Mouse (Mus musculus) kidney, adult 8-10 months (tissue): Measurements from ENCODE around the gene Kdm2b.

Source experiments
- DNase-seq, 2 experiments: peaks; one replicate each; pipeline ENCODE4 v3.0.0; 2022

Gene Kdm2b

DNA sequence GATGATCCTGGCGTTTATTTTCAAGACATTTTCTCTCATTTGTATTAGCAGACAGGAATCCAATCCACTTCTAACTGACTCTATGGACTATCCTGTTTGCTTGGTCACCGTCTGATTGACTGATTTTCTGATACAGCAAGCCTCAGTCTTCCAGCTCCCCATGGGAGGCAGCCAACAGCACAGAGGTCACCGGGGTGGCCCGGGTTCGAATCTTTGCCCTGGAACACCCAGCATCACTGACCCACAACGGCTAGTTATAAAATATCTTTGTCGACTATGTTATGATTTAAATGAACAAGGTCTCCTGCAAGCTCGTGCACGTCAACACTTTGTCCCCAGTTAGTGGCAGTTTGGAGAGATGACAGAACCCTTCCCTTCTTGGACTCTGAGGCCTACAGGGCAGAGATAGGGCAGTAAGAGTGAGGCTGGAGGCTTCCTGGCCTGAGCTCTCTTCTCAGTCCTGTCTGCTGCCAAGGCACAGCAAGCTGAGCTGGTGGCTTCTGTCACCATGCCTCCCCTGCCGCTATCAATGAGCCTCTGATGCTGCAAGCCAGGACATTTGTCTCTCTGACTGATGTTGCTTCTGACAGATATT lies 65.7 kb downstream of the Kdm2b start:
- DNase-seq = peak in 1 of 2 experiments; percentile 52

- no peak for DNase-seq
Observed at GRCm38 (mm10) chr5:122921941-122922340, 67.7 kb downstream of the Kdm2b start.

DNA sequence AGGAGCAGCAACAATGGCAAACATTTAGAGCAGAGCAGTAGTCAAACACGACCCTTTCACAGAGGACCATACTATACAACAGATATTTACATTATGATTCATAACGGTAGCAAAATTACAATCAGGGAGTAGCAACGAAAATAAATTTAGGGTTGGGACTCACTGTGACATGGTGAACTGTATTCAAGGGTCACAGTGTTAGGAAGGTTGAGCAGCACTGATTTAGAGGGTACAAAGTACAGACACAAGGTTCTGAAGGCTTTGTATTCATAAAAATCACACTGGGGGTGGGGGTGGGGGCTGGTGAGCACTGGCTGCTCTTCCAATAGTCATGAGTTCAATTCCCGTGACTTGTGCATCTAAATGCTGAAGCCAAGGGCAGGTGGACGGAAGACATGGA lies 69.1 kb downstream of the Kdm2b start:
- DNase-seq = no peak

- DNase-seq = no peak
Observed at GRCm38 (mm10) chr5:122917982-122918711, 71.5 kb downstream of the Kdm2b start.

DNA sequence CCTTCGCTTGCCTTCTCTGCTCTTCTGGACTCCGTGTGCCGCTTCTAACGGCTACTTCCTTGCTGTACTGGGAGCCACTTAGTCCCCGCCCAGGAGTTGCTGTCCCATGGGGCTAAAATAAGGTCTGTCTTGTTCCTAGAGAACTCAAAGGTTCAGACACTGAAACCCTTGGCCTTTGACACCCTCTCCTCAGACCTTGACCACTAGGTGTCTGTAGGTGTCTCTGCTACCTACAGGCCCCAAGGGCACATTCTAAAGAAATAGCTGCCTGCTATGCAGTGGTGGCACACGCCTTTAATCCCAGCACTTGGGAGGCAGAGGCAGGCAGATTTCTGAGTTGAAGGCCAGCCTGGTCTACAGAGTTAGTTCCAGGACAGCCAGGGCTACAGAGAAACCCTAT lies 73.5 kb downstream of the Kdm2b start:
- DNase-seq = no peak

DNA sequence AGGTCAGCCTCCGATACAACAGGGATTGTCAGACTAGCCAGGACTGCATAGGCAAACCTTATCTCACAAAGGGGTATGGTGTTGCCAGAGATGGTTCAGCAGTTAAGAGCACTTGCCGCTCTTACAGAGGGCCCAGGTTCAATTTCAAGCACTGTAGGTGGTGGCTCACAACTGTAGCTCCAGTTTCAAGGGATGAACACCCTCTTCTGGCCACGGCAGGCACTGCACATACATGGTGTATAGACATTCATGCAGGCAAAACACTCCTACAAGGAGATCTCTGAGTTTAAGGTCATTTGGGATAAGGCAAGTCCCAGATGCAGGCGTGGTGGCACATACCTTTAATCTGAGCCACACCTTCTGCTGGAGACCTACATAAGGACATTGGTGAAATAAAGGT lies 76.8 kb downstream of the Kdm2b start:
- no peak for DNase-seq

DNA sequence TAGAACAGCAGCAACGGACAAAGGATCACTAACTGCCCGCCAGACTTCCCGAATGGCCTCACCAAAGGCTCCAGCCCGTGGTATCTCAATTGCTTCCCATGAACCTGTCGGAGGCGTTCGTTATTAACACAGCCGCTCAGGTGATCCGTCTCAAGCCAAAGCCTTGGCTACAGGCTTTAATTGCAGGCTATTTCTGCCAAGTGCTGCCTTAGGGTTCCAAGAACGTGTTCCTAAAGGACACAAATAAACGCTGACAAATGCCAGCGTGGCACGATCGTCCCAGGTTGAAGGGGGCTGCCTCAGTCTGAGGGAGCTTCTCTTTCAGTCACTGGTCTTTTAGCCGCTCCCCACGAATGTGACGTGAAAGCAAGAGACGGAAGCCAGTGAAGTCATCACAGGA lies 80.1 kb downstream of the Kdm2b start:
- DNase-seq = no peak

- no peak for DNase-seq
Observed at GRCm38 (mm10) chr5:122908001-122908400, 81.6 kb downstream of the Kdm2b start.

DNA sequence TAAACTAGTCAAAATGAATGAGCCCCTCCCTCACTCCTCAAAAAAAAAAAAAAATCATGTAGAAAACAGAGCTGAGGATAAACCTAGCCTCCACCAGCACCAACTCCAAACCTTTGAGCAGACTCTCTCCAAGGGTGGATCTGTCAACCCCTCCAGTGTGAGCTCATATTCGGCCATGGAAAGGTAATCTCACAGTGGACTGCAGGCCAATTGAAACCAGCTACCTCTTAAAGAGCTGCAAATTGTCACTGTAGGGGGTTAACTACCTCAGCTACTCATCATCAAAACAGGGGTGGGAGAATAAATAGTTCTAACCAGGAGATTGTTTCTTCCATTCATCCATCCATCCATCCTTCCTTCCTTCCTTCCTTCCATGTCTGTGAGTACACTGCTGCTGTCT lies 82.4 kb downstream of the Kdm2b start:
- no peak for DNase-seq

DNA sequence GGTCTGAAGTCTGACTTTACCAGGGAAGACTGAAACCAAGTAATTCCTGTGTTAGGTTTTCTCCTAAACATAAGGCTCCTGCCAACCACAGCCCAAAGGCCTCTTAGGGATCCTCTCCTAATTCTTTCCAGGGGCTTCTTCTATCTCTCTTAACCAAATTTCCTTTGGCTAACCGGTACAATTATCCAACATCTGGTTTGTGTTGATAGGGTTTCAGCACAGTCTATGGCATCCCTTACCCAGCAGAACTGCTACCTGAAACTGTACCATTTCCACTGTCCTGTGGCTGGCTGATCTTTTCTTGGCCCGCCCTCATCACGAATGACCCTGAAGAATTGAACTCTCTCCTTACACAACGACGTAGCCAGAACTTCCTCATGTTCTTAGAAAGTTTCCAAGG lies 86.5 kb downstream of the Kdm2b start:
- DNase-seq = no peak

- DNase-seq = no peak
Observed at GRCm38 (mm10) chr5:122902228-122902627, 87.4 kb downstream of the Kdm2b start.

DNA sequence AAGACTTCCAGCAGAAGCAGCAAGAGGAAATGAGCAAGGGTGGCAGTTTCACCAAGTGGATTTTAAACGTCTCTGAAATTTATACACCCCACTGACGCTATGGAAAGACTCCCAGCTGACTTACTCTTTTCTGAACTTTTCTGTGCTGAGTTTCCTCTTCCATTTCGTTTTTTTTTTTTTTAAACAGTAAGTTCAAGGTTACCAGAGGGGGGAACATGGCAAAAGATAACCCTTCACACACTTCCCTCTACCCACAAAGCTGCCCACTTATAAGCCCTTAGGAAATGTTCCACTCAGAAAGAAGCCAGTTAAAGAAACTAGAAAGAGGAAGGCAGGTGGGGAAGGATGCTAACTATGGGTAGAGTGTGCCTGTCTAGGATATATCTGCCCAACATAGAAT lies 88.0 kb downstream of the Kdm2b start:
- DNase-seq = no peak

- no peak for DNase-seq
Observed at GRCm38 (mm10) chr5:122901179-122901578, 88.4 kb downstream of the Kdm2b start.

DNA sequence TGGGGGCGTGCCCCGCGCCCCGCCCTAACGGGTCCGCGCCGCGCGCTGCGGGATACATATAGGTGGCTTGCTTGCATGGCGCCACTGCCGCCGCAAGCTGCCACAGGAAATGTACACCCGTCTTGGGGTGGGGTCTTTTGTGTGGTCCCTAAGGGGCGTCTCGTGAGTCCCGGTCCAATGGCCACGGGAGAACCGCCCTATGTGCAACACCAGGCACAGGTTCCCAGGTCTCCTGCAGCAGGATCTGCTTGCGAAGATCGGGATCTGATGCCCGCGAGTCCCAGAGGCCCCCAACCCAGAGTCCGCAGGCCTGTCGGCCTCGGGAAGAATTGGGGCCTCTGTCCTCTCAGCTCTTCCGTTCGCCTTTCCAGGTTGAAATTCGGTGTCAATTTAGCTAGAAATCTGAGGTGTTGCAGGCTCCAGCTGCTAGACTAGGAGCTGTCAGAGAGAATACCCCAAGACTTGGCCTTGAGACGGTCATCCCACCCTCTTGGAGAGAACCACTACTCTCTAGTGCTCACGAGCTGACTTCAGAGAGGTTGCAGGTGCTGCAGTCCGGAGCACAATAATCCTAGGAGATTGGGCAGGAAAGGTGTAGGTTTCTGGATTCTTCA lies 89.0 kb downstream of the Kdm2b start:
- no peak for DNase-seq

GRCm38 (mm10) chr5:122899777-122900557 lies 89.7 kb downstream of the Kdm2b start:
- peak; percentile 84 to 87 for DNase-seq

GRCm38 (mm10) chr5:122898963-122899776 lies 90.5 kb downstream of the Kdm2b start:
- DNase-seq = no peak

- no peak for DNase-seq
Observed at GRCm38 (mm10) chr5:122898153-122898552, 91.5 kb downstream of the Kdm2b start.

GRCm38 (mm10) chr5:122894821-122895220 lies 94.8 kb downstream of the Kdm2b start:
- no peak for DNase-seq

- DNase-seq = peak in 1 of 2 experiments; percentile 70
Observed at GRCm38 (mm10) chr5:122894007-122894637, 95.5 kb downstream of the Kdm2b start.

DNA sequence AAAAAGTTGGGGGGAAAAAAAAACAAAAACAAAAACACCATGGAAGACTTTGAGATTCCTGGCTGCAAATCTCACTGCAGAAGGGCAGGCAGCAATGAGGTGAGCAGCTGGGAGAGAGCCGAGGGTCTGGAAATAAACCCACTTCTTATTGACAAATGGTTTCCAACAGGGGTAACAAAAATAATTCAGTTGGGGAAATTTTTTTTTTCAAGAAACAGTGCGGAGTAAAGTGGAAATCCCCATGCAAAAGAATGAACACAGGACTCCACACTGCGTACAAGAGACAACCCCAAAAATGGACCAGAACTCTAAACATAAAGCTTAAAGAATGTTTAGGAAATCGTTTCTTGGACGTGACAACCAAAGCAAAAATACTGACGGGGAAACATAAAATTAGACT lies 96.4 kb downstream of the Kdm2b start:
- DNase-seq = no peak

GRCm38 (mm10) chr5:122890396-122890795 lies 99.2 kb downstream of the Kdm2b start:
- DNase-seq = no peak

- no peak for DNase-seq
Observed at GRCm38 (mm10) chr5:122888612-122889214, 100.9 kb downstream of the Kdm2b start.
